Mouse (Mus musculus) megakaryocyte-erythroid progenitor cell, adult 5-6 weeks (primary cell): Measurements from ENCODE around the gene Hs1bp3. TPM values are rescaled to one million over a fixed set of nuclear protein-coding genes. Genes with fewer than 3 reads are reported as not detected.

ENCODE experiments used
- ATAC-seq: replicated peaks from 2 replicates; pipeline ENCODE4 v1.8.0; 2016; ENCODE audit warnings: mild to moderate bottlenecking, inconsistent platforms; ENCODE audit not compliant: severe bottlenecking, poor library complexity, low FRiP score, low TSS enrichment
- total RNA-seq, 2 experiments: library from RNA; stranded (forward) in 1 of 2; stranded (reverse) in 1 of 2; fragments of 200-1000, 215-1000 nt in 1 of 2; fragments of >200 nt in 1 of 2; fragmentation: Nextera tagmentation in 1 of 2; gene quantifications; 2 replicates each; pipeline ENCODE4 v1.2.3; 2014 to 2017

Hs1bp3 gene
- total RNA-seq, 2 experiments from 2014 or later, result 2.3 to 3.8 TPM

DNA sequence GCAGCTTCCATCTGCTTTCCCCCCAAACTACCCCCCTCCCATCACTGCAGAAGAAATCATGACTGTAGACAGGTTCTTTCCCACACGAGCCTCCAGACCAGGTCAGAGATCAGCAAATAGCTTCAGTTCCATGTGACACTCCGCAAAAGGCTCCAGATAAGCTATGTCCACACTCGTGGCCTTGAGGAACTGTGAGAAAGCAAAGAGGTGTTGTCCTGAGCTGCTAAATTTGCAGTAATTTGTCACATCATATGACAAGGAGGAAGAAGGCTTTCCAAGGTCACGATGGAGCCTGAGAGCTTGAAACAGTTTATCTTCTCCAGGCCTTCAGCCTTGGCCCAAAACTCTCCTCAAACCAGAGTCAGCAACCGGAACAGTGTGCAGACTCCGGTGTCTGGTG lies 70.6 kb downstream of the Hs1bp3 start:
- ATAC-seq, result no peak

DNA sequence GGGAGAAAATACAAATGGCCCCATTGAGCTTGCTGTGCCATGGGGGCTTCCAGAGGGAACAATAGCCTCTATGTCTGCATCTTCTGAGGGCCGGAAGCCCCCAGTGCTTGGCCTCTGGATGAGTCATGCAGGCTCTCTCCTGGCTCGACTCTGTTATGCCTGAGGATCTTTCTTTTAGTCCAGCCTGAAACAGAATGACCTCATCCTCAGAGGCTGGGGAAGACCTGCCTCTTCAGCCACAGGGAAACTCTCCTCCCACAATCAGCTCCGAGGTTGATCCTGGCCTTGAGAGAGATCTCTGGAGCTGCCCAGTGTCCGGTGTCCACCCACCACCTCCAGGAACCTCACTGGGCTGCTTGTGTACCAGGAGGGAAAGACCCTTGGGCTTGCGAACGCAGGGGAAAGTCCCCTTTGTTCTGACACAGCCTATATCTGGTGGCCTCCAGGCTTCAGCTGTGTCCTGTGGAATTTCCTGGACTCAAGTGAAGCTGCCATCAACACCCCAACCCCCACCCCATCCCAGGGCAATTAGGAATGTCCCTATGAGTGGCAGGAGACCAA lies 73.3 kb downstream of the Hs1bp3 start:
- ATAC-seq, result no peak

DNA sequence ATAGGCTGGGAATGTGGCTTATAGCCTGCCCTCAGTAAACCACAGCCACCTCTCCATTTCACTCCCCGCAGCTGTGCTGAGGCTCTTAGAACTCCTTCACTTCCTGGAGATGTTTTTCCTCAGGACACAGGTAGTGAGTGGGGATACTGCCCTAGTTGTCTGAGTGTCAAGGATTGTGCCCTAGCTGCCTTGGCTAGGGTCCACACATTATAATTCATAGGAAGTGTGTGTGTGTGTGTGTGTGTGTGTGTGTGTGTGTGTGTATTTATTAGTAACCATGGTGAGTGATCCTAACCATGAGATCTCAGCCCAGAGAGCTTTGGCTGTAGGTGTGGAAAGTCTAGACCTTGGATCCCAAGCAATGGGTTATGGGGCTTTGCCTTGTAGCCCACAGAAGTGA lies 74.0 kb downstream of the Hs1bp3 start:
- ATAC-seq, result no peak

DNA sequence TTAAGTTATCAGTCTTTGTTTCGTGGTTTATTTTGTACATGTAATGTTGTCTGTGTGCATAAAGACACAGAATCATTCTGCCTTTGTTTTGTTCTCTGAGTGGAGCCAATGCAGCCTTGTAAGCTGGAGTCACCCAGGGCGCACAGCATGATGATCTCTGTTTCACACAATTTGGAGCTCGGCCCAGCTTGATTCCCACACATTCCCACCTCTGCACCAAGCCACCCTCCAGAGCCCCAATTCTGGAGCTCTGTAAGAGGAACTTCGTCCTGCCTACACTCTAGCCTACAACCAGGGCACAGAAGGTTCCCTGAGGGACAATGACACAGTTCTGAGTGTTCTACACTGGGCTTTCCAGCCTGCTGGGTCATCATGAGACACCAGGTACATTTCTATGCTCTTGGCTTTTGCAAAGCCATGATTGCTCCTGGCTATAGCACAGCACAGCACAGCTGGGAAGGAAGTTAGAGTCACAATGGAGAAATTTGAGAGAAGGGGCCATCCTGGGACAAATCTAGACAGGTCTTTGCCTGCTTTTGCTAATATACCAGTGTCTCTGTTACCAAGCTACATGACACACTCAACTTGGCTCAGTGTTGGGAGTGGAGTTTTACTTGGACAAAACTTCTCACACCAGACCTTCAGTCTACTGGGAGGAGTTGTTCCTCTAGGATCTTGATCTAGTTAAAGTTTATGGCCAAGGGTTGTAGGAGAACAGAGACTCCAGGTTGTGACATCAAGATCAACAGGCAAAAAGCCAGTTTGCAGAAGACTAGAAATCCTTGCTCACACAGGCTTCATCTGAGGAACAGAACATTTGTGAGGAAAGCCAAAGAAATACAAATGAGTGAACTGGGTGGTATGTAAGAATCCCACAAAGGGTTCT lies 75.5 kb downstream of the Hs1bp3 start:
- ATAC-seq, result no peak

DNA sequence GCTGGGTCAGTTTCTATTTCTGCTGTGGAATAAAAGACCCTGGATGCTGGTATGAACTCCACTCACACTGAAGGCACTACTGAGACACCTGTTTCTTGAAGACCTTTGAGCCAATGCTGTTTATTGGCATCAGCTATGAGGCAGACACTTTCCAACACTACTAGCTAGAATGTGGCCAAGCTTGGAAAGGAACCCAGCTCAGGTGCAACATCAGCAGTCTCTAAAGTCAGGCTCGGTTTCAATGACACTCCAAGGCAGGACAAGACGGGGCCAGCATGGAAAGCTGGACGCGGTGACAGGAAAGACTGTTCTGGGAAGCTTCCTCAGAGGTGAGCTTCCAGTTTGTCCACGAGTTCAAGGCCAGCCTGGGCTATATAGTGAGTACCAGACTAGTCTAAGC lies 80.0 kb downstream of the Hs1bp3 start:
- no peak for ATAC-seq

Other genes starting within 250 kb of the Hs1bp3 start
- 28.1 and 33.6 TPM in 2 replicates for gene Ldah, start 105.3 kb upstream of the Hs1bp3 start, total RNA-seq (2014; fragmentation: Nextera tagmentation)
- 42.0 and 45.6 TPM in 2 replicates for gene Ldah, start 105.3 kb upstream of the Hs1bp3 start, total RNA-seq (2017)
- gene Gdf7, start 11.5 kb upstream of the Hs1bp3 start, total RNA-seq (2014; fragmentation: Nextera tagmentation), result not detected in 2 replicates
- gene Gdf7, start 11.5 kb upstream of the Hs1bp3 start, total RNA-seq (2017), result not detected in 2 replicates
- gene Rhob, start 186.6 kb downstream of the Hs1bp3 start, total RNA-seq (2014; fragmentation: Nextera tagmentation), result 4.2 and 5.1 TPM in 2 replicates
- gene Rhob, start 186.6 kb downstream of the Hs1bp3 start, total RNA-seq (2017), result 23.1 TPM in 2 replicates